8 mouse cellular contexts compared by ENCODE assay signal in the genomic region with DNA sequence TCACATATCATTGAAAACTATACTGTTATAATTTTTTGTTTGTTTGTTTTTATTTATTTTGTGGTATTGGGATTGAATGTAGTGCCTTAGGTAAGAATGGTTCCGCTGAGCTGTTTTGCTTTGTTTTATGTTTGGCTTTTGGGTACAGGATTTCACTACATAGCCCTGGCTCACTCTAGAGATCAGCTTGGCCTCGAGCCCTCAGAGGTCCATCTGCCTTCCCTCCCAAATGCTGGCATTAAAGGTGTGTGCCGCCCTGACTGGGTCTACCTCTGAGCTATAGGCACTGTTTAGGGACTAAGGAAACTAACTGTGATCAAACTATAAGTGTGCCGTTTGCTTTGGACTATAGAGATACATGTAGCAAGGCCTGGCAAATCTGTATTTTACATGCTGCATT. TPM values are rescaled to one million over a fixed set of nuclear protein-coding genes. Genes with fewer than 3 reads are reported as not detected.
A peak's percentile ranks its signal among the peaks of the same experiment; 100 is the strongest.
DNase-seq lines count a peak whose midpoint lies in the region; ATAC-seq lines count a peak whose summit lies in the region.
"Had no signal": no experiment of that assay in that cellular context is flagged by ENCODE, and none has a peak within 500 bp of the region (broad histone marks: within the 10 kb centered on the region; RNA-seq: fewer than 3 reads in every experiment).

No protein-coding gene starts in this region.

- no peak for ATAC-seq in inflammation-experienced regulatory T-cells, adult 6 months
- ATAC-seq: activated CD4-positive, CD25-positive, alpha-beta regulatory T cell, adult 4 months had no signal

- DNase-seq in brain, adult 2 months (ENCODE audit: low read depth, low spot score): peak; percentile 92
- peak; percentile 80 for DNase-seq in cerebellum, adult 11-12 months
- peak; percentile 85 for DNase-seq in cerebellum, adult 9-10 months
- peak; percentile 82 to 86 for DNase-seq in cerebellum, postnatal 25 days
- DNase-seq in spleen, adult 12 weeks (ENCODE audit: low spot score): no peak
- DNase-seq in kidney, postnatal 10 days: no peak

RNA-seq across cellular contexts. Expression of gene Arhgap17, which starts 29.6 kb away (rescaled TPM):
- 10 to 100 TPM; 19.5 to 23.4 (median 22.6) TPM for polyA plus RNA-seq in inflammation-experienced regulatory T-cells, adult 6 months (2017; shearing (Covaris generic))

RNA-seq across cellular contexts. Expression of gene Lcmt1, which starts 29.7 kb away (rescaled TPM):
- polyA plus RNA-seq in inflammation-experienced regulatory T-cells, adult 6 months (2017; shearing (Covaris generic)): 10 to 100 TPM; 28.0 to 33.4 (median 30.3) TPM

Comparison
In these comparisons a context has a peak if more than half of its experiments do, and no peak if none do; other contexts are left out.
1. DNase-seq: peak in brain, adult 2 months (single experiment), cerebellum, adult 11-12 months (single experiment), cerebellum, adult 9-10 months (single experiment) and cerebellum, postnatal 25 days (2 of 2); none in spleen, adult 12 weeks (single experiment) and kidney, postnatal 10 days (single experiment).